Mouse (Mus musculus): ENCODE measurements around the gene Rbm33. TPM values are rescaled to one million over a fixed set of nuclear protein-coding genes. Genes with fewer than 3 reads are reported as not detected.

Rbm33 gene
- total and polyA plus RNA-seq, 3 experiments = 13.6 to 41.1 (median 38.5) TPM

DNA sequence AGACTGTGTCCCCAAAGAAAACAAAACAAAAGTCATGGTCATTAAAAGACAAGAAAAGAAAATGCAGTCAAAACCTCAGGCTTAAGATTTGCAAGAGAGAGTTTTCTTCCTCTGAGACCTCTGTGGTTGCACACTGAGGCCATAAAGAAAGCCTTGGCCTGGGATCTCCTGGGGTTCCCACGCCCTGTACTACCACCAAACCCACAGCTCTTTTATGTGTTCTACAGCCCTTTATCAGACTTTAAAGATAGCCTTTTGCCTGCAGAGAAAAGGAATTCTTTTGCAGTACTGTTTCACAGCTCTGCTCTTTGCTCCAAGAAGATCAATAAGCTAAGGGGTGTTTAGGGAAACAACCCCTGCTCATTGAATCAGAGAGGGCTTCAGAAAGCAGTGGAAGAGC is 26.3 kb upstream of the Rbm33 start:
- intact Hi-C loops (cut with DNase I) = no loop called here
- H3K9ac ChIP-seq (ENCODE audit: low read depth, low read length) = no peak overlapping the region
- no peaks in the 10 kb centered on the region for H3K79me2 ChIP-seq (replicated peaks; ENCODE audit: control insufficient read depth, insufficient read depth, low read length)
- DNase-seq = no peak
- H3K27ac ChIP-seq = no peak overlapping the region
- no peaks in the 10 kb centered on the region for H3K27me3 ChIP-seq (ENCODE audit: control insufficient read depth, insufficient read depth, low read length)
- H3K4me1 ChIP-seq (ENCODE audit: control insufficient read depth, insufficient read depth, low read length) = no peaks in the 10 kb centered on the region
- H3K4me3 ChIP-seq = no peak overlapping the region
- TF ChIP-seq EP300 (IDR thresholded peaks at IDR 0.05; ENCODE audit: insufficient read depth, low read depth, low read length) = no peak
- TF ChIP-seq POLR2A (IDR thresholded peaks at IDR 0.05; ENCODE audit: insufficient read depth, low read depth, low read length) = no peak
- no peak for TF ChIP-seq CTCF (IDR thresholded peaks at IDR 0.05)
- H3K36me3 ChIP-seq (ENCODE audit: control insufficient read depth, insufficient read depth, low read length) = no peaks in the 10 kb centered on the region
- 68% methylated on average over 1 of the region's 1 CpGs for WGBS

DNA sequence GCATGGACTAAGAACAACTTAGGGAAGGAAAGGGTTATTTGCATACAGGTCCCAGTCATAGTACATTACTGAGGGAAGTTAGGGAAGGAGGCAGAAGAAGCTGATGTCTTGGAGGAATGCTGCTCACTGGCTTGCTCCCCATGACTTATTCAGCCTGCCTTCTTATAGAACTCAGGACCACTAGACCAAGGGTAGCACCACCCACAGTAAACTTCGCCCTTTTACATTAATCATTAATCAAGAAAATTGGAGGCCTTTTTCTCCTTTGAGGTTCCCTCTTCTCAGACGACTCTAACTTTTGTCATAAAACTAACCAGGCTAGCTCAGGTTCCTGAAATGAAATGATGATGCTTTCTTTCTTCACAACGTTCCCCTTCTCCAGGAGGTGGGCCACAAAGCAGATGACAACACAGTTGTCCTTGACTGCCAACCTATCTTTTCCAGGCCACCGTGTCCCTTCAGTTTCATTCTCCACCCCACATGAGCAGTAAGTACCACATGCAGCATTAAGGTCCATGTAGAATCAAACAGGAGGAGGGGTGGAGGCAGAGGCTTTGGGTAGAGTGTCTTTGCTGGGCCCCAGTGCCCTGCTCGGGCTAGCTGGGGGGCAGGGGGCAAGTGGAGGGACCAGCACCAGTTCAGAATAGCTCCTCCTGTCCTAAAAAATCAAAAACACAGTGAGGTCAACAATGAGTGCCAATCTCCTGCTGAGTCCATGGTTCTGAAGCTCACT is 25.6 kb upstream of the Rbm33 start:
- intact Hi-C loops (cut with DNase I) = no loop called here
- no peaks in the 10 kb centered on the region for H3K4me1 ChIP-seq (ENCODE audit: control insufficient read depth, insufficient read depth, low read length)
- H3K27me3 ChIP-seq (ENCODE audit: control insufficient read depth, insufficient read depth, low read length) = no peaks in the 10 kb centered on the region
- H3K4me3 ChIP-seq = no peak overlapping the region
- 76% methylated on average over 5 of the region's 5 CpGs for WGBS
- no peak overlapping the region for H3K27ac ChIP-seq
- H3K79me2 ChIP-seq (replicated peaks; ENCODE audit: control insufficient read depth, insufficient read depth, low read length) = no peaks in the 10 kb centered on the region
- DNase-seq = no peak
- no peaks in the 10 kb centered on the region for H3K36me3 ChIP-seq (ENCODE audit: control insufficient read depth, insufficient read depth, low read length)
- H3K9ac ChIP-seq (ENCODE audit: low read depth, low read length) = no peak overlapping the region
- TF ChIP-seq POLR2A (IDR thresholded peaks at IDR 0.05; ENCODE audit: insufficient read depth, low read depth, low read length) = no peak
- no peak for TF ChIP-seq CTCF (IDR thresholded peaks at IDR 0.05)
- TF ChIP-seq EP300 (IDR thresholded peaks at IDR 0.05; ENCODE audit: insufficient read depth, low read depth, low read length) = no peak

DNA sequence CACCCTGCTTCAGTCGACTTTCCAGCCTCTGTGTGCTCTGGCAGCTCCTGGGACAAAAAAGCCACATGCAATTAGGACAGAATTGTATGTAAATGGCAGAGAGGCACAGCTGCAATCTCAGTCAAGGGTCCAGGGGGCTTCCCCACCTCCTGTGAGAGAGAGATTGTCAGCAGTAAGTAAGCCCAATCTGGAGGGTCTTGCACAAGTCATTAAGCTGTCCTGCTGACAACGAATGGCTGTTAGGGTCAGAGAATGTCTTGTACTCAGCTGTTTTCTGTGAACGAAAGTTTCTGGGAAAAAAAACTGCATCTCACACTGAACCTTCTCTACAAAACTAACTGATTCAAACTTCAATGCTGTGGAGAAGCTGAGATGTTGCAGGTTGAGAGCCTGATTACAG is 24.6 kb upstream of the Rbm33 start:
- H3K27ac ChIP-seq = no peak overlapping the region
- no peak overlapping the region for H3K9ac ChIP-seq (ENCODE audit: low read depth, low read length)
- no peaks in the 10 kb centered on the region for H3K79me2 ChIP-seq (replicated peaks; ENCODE audit: control insufficient read depth, insufficient read depth, low read length)
- intact Hi-C loops (cut with DNase I) = no loop called here
- 42% methylated on average over 3 of the region's 3 CpGs for WGBS
- no peaks in the 10 kb centered on the region for H3K27me3 ChIP-seq (ENCODE audit: control insufficient read depth, insufficient read depth, low read length)
- no peak for DNase-seq
- no peak overlapping the region for H3K4me3 ChIP-seq
- H3K4me1 ChIP-seq (ENCODE audit: control insufficient read depth, insufficient read depth, low read length) = no peaks in the 10 kb centered on the region
- H3K36me3 ChIP-seq (ENCODE audit: control insufficient read depth, insufficient read depth, low read length) = no peaks in the 10 kb centered on the region
- TF ChIP-seq CTCF (IDR thresholded peaks at IDR 0.05) (no peak), POLR2A (IDR thresholded peaks at IDR 0.05; ENCODE audit: insufficient read depth, low read depth, low read length) (no peak), EP300 (IDR thresholded peaks at IDR 0.05; ENCODE audit: insufficient read depth, low read depth, low read length) (no peak)

DNA sequence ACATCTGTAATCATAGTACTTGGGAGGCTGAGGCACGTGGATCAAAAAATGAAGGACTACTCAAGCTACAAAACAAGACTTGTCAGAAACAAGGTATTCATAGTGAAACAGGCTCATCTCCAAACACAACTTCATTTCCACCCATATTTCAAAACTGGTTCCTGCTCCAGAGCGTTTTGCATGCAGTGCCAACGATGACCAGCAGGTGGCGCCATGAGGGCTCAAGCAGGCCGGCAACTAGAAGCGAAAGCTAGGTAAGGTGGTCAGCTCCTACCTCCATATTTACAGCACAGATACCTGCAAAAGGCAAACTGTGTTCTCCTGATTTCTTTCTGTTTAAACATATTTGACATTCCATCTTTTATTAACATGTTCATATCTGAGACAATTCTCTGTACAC is 22.9 kb upstream of the Rbm33 start:
- TF ChIP-seq EP300 (IDR thresholded peaks at IDR 0.05; ENCODE audit: insufficient read depth, low read depth, low read length) (no peak), CTCF (IDR thresholded peaks at IDR 0.05) (peak; percentile 100)
- peak; percentile 70 to 90 for DNase-seq
- intact Hi-C loops (cut with DNase I) = loop anchor here (1.0 kb wide), 1 partner anchor 94 kb away; no protein-coding TSS in a partner anchor
- Histone ChIP-seq H3K4me3 (no peak overlapping the region), H3K9ac (ENCODE audit: low read depth, low read length) (no peak overlapping the region), H3K36me3 (ENCODE audit: control insufficient read depth, insufficient read depth, low read length) (no peaks in the 10 kb centered on the region), H3K27ac (no peak overlapping the region), H3K79me2 (replicated peaks; ENCODE audit: control insufficient read depth, insufficient read depth, low read length) (no peaks in the 10 kb centered on the region), H3K27me3 (ENCODE audit: control insufficient read depth, insufficient read depth, low read length) (no peaks in the 10 kb centered on the region), H3K4me1 (ENCODE audit: control insufficient read depth, insufficient read depth, low read length) (no peaks in the 10 kb centered on the region)
- 6% methylated on average over 6 of the region's 6 CpGs for WGBS

DNA sequence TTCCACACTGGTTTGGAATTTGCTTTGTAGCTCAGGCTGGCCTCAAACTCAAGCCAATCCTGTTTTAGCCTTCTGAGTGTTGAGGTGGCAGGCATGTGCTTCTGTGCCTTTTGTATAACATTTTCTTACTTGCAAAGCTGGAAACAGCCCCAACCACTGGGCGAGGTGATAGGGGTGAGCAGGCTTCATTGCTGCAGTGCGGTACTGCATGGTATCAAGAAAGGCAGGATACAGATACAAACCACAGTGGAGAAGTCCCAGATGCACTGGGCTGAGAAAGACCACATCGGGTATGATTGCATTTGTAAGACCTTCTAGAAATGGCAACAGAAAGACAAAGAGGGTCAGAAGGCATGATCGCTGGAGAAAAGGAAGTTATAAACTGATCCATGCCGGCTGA is 18.8 kb upstream of the Rbm33 start:
- Histone ChIP-seq H3K27me3 (ENCODE audit: control insufficient read depth, insufficient read depth, low read length) (no peaks in the 10 kb centered on the region), H3K9ac (ENCODE audit: low read depth, low read length) (no peak overlapping the region), H3K4me1 (ENCODE audit: control insufficient read depth, insufficient read depth, low read length) (no peaks in the 10 kb centered on the region), H3K4me3 (no peak overlapping the region), H3K27ac (no peak overlapping the region), H3K79me2 (replicated peaks; ENCODE audit: control insufficient read depth, insufficient read depth, low read length) (no peaks in the 10 kb centered on the region), H3K36me3 (ENCODE audit: control insufficient read depth, insufficient read depth, low read length) (no peaks in the 10 kb centered on the region)
- 75% methylated on average over 5 of the region's 5 CpGs for WGBS
- intact Hi-C loops (cut with DNase I) = no loop called here
- DNase-seq = no peak
- no peak for TF ChIP-seq POLR2A (IDR thresholded peaks at IDR 0.05; ENCODE audit: insufficient read depth, low read depth, low read length)
- TF ChIP-seq CTCF (IDR thresholded peaks at IDR 0.05) = no peak
- no peak for TF ChIP-seq EP300 (IDR thresholded peaks at IDR 0.05; ENCODE audit: insufficient read depth, low read depth, low read length)

DNA sequence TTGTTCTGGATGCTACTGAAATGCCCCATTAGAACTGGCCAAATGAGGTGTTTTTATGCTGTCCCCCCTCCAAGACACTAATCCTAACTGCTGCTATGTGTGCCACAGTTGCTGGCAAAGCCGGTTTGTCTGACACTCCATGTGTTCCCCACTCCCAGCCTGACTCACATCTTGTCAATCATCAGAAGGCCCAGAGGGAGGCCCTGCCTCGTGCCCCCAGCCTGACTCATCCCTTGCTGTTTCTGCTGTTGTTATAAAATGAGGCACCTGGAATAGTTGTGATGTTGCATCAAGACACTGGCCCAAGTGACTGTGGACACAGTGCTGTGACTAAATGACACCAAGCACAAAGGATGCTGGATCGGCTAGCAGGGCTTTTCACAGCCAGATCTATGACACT is 18.2 kb upstream of the Rbm33 start:
- intact Hi-C loops (cut with DNase I) = no loop called here
- no peak overlapping the region for H3K9ac ChIP-seq (ENCODE audit: low read depth, low read length)
- no peaks in the 10 kb centered on the region for H3K4me1 ChIP-seq (ENCODE audit: control insufficient read depth, insufficient read depth, low read length)
- no peak overlapping the region for H3K27ac ChIP-seq
- H3K79me2 ChIP-seq (replicated peaks; ENCODE audit: control insufficient read depth, insufficient read depth, low read length) = no peaks in the 10 kb centered on the region
- no peak for DNase-seq
- no peaks in the 10 kb centered on the region for H3K27me3 ChIP-seq (ENCODE audit: control insufficient read depth, insufficient read depth, low read length)
- no peak overlapping the region for H3K4me3 ChIP-seq
- no peaks in the 10 kb centered on the region for H3K36me3 ChIP-seq (ENCODE audit: control insufficient read depth, insufficient read depth, low read length)
- TF ChIP-seq EP300 (IDR thresholded peaks at IDR 0.05; ENCODE audit: insufficient read depth, low read depth, low read length) (no peak), POLR2A (IDR thresholded peaks at IDR 0.05; ENCODE audit: insufficient read depth, low read depth, low read length) (no peak), CTCF (IDR thresholded peaks at IDR 0.05) (no peak)
- WGBS = 60% methylated on average over 3 of the region's 3 CpGs
